Mouse (Mus musculus): Measurements from ENCODE around the gene Vmn2r77. TPM values are rescaled to one million over a fixed set of nuclear protein-coding genes. Genes with fewer than 3 reads are reported as not detected.
"Not testable (repeated sequence)": the region's sequence is repeated elsewhere in the genome, so short reads cannot be mapped to it uniquely, and the experiment has no call there.

Gene Vmn2r77
- not detected for total RNA-seq (2021)

GRCm38 (mm10) chr7:86794727-86795126 lies at the start of gene Vmn2r77:
TSS of gene Vmn2r77 (plus strand) at chr7:86795027.
- no peak for DNase-seq (ENCODE audit: extremely low spot score in 1 of 2, low spot score in 1 of 2)

GRCm38 (mm10) chr7:86760751-86761150 lies 34.1 kb upstream of the Vmn2r77 start:
- DNase-seq (ENCODE audit: extremely low spot score in 1 of 2, low spot score in 1 of 2): no peak

- no peak for DNase-seq (ENCODE audit: extremely low spot score in 1 of 2, low spot score in 1 of 2)
Measured at GRCm38 (mm10) chr7:86764628-86765027, 30.2 kb upstream of the Vmn2r77 start.

GRCm38 (mm10) chr7:86771621-86772020 lies 23.2 kb upstream of the Vmn2r77 start:
- no peak for DNase-seq (ENCODE audit: extremely low spot score in 1 of 2, low spot score in 1 of 2)

GRCm38 (mm10) chr7:86775617-86776325 lies 19.1 kb upstream of the Vmn2r77 start, which contains the start of gene Folh1:
TSS of gene Folh1 (minus strand) at chr7:86775943.
- DNase-seq (ENCODE audit: extremely low spot score in 1 of 2, low spot score in 1 of 2): peak; percentile 11 to 33

GRCm38 (mm10) chr7:86815241-86815640 lies 20.4 kb downstream of the Vmn2r77 start:
- DNase-seq (ENCODE audit: extremely low spot score in 1 of 2, low spot score in 1 of 2): not testable (repeated sequence)

GRCm38 (mm10) chr7:86815716-86816115 lies 20.9 kb downstream of the Vmn2r77 start:
- DNase-seq (ENCODE audit: extremely low spot score in 1 of 2, low spot score in 1 of 2): not testable (repeated sequence)

GRCm38 (mm10) chr7:86816466-86816865 lies 21.6 kb downstream of the Vmn2r77 start:
- DNase-seq (ENCODE audit: extremely low spot score in 1 of 2, low spot score in 1 of 2): no peak

Other genes starting within 250 kb of the Vmn2r77 start
- gene Olfr295, start 211.2 kb upstream of the Vmn2r77 start, total RNA-seq (2021): not detected
- not detected for gene Olfr294, start 178.4 kb upstream of the Vmn2r77 start, total RNA-seq (2021)
- gene Olfr293, start 146.0 kb upstream of the Vmn2r77 start, total RNA-seq (2021): not detected
- not detected for gene Olfr292, start 106.7 kb upstream of the Vmn2r77 start, total RNA-seq (2021)
- 1 to 10 TPM; 6.2 to 8.3 TPM for gene Folh1, start 19.1 kb upstream of the Vmn2r77 start, total RNA-seq (2021)
- gene Vmn2r78, start 120.1 kb downstream of the Vmn2r77 start, total RNA-seq (2021): not detected
- under 1 TPM; 0.02 to 0.05 TPM for gene Vmn2r79, start 201.1 kb downstream of the Vmn2r77 start, total RNA-seq (2021)